In the genomic region with DNA sequence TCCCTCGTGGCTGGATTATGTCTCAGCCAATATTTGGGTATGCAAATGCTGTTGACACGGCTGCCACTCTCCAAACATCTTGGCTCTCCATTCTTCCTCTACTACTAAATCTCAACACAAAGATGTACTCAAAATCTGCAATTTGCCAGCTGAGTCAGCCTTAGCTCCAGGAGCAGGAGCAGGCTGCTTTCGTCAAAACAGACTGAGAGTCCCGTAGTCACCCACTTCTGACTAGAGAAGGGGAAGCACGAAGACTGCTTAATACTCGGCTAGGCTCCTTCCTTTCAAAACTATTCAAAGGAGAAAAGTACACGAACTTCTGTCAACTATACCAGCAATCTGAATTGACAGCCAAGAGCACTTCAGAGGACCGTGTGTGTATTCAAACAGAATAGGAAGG, we compare ENCODE assay signal across 10 mouse cellular contexts. TPM values are rescaled to one million over a fixed set of nuclear protein-coding genes. Genes with fewer than 3 reads are reported as not detected.
A peak's percentile ranks its signal among the peaks of the same experiment; 100 is the strongest.
DNase-seq lines count a peak whose midpoint lies in the region; ATAC-seq and TF ChIP-seq lines count a peak whose summit lies in the region.
"Had no signal": no experiment of that assay in that cellular context is flagged by ENCODE, and none has a peak within 500 bp of the region (broad histone marks: within the 10 kb centered on the region; RNA-seq: fewer than 3 reads in every experiment).

No protein-coding gene starts in this region.

- H3K4me1 ChIP-seq in kidney, embryonic 14.5 days (ENCODE audit: control insufficient read depth, insufficient read depth, low read length), result peaks cover 41% of the 10 kb centered on the region
- peaks cover 2% of the 10 kb centered on the region; the same call in 1 of the 2 replicates for H3K4me1 ChIP-seq in embryonic facial prominence, embryonic 11.5 days (ENCODE audit: control insufficient read depth, insufficient read depth, low read length)
- H3K4me1 ChIP-seq in intestine, postnatal 0 days (replicated peaks; ENCODE audit: control insufficient read depth, insufficient read depth, low read length), result peaks cover 16% of the 10 kb centered on the region
- H3K4me1 ChIP-seq in midbrain, embryonic 15.5 days, result peaks cover 47% of the 10 kb centered on the region

- no peaks in the 10 kb centered on the region for H3K36me3 ChIP-seq in kidney, embryonic 14.5 days (ENCODE audit: control insufficient read depth, insufficient read depth, low read length)
- no peaks in the 10 kb centered on the region for H3K36me3 ChIP-seq in embryonic facial prominence, embryonic 11.5 days (replicated peaks; ENCODE audit: control insufficient read depth, insufficient read depth, low read depth, low read length)
- no peaks in the 10 kb centered on the region for H3K36me3 ChIP-seq in intestine, postnatal 0 days (ENCODE audit: control insufficient read depth, insufficient read depth)
- no peaks in the 10 kb centered on the region for H3K36me3 ChIP-seq in midbrain, embryonic 15.5 days (replicated peaks)

- H3K4me2 ChIP-seq in kidney, embryonic 14.5 days (replicated peaks; ENCODE audit: low read depth, low read length), result peak overlapping the region; percentile 79
- peak overlapping the region; percentile 82 for H3K4me2 ChIP-seq in embryonic facial prominence, embryonic 11.5 days (ENCODE audit: low read depth, low read length)
- peak overlapping the region; percentile 85 for H3K4me2 ChIP-seq in intestine, postnatal 0 days (replicated peaks; ENCODE audit: low read depth)
- peak overlapping the region; percentile 65 for H3K4me2 ChIP-seq in midbrain, embryonic 15.5 days

- H3K9me3 ChIP-seq in kidney, embryonic 14.5 days (ENCODE audit: control insufficient read depth, low read length), result no peaks in the 10 kb centered on the region
- no peaks in the 10 kb centered on the region for H3K9me3 ChIP-seq in embryonic facial prominence, embryonic 11.5 days (replicated peaks; ENCODE audit: control insufficient read depth, low read length)
- H3K9me3 ChIP-seq in intestine, postnatal 0 days (ENCODE audit: control insufficient read depth), result no peaks in the 10 kb centered on the region
- no peaks in the 10 kb centered on the region for H3K9me3 ChIP-seq in midbrain, embryonic 15.5 days
- H3K9me3 ChIP-seq: G1E had no signal

- 34% methylated on average over 8 of the region's 8 CpGs for WGBS in kidney, embryonic 14.5 days
- WGBS in embryonic facial prominence, embryonic 11.5 days, result 38% methylated on average over 8 of the region's 8 CpGs
- WGBS in intestine, postnatal 0 days, result 22% methylated on average over 8 of the region's 8 CpGs
- 7% methylated on average over 8 of the region's 8 CpGs for WGBS in midbrain, embryonic 15.5 days

- peak overlapping the region; percentile 94; the same call in 1 of the 2 replicates for H3K9ac ChIP-seq in kidney, embryonic 14.5 days (ENCODE audit: low read depth, low read length)
- 0 out of 2 replicates have a peak overlapping the region, but pooled peaks have one; percentile 22 for H3K9ac ChIP-seq in embryonic facial prominence, embryonic 11.5 days (replicated peaks; ENCODE audit: low read length)
- peak overlapping the region; percentile 97; the same call in 1 of the 2 replicates for H3K9ac ChIP-seq in intestine, postnatal 0 days (ENCODE audit: low read depth, low read length)
- no peak overlapping the region; the same call in 1 of the 2 replicates for H3K9ac ChIP-seq in midbrain, embryonic 15.5 days

- no peak for TF ChIP-seq CTCF in intestine, postnatal 0 days (IDR thresholded peaks at IDR 0.05; ENCODE audit: low read depth)

- peak overlapping the region; percentile 95 for H3K4me3 ChIP-seq in kidney, embryonic 14.5 days (ENCODE audit: low read length)
- peak overlapping the region; percentile 95 for H3K4me3 ChIP-seq in embryonic facial prominence, embryonic 11.5 days (ENCODE audit: low read depth, low read length)
- peak overlapping the region; percentile 96 for H3K4me3 ChIP-seq in intestine, postnatal 0 days (ENCODE audit: low read depth, low read length)
- H3K4me3 ChIP-seq in midbrain, embryonic 15.5 days, result peak overlapping the region; percentile 78

- no peaks in the 10 kb centered on the region for H3K27me3 ChIP-seq in kidney, embryonic 14.5 days (ENCODE audit: control insufficient read depth, insufficient read depth, low read length)
- no peaks in the 10 kb centered on the region for H3K27me3 ChIP-seq in embryonic facial prominence, embryonic 11.5 days (ENCODE audit: control insufficient read depth, insufficient read depth, low read length)
- no peaks in the 10 kb centered on the region for H3K27me3 ChIP-seq in intestine, postnatal 0 days (replicated peaks; ENCODE audit: control insufficient read depth, insufficient read depth, low read length)
- no peaks in the 10 kb centered on the region for H3K27me3 ChIP-seq in midbrain, embryonic 15.5 days (replicated peaks)

- ATAC-seq in kidney, embryonic 14.5 days (ENCODE audit: low FRiP score, low TSS enrichment), result no peak
- no peak for ATAC-seq in embryonic facial prominence, embryonic 11.5 days (replicated peaks; ENCODE audit: insufficient number of reproducible peaks, low FRiP score, low TSS enrichment, low read depth)
- ATAC-seq in intestine, postnatal 0 days, result no peak
- ATAC-seq in midbrain, embryonic 15.5 days (replicated peaks), result no peak
- ATAC-seq in megakaryocyte progenitor cell, adult 5-6 weeks (replicated peaks; ENCODE audit: poor library complexity), result no peak

- no peak overlapping the region for H3K27ac ChIP-seq in kidney, embryonic 14.5 days (ENCODE audit: low read depth, low read length)
- H3K27ac ChIP-seq in embryonic facial prominence, embryonic 11.5 days (replicated peaks; ENCODE audit: low read depth, low read length), result no peak overlapping the region
- 0 out of 2 replicates have a peak overlapping the region, but pooled peaks have one; percentile 95 for H3K27ac ChIP-seq in intestine, postnatal 0 days (ENCODE audit: low read depth, low read length)
- H3K27ac ChIP-seq in midbrain, embryonic 15.5 days, result no peak overlapping the region

- no peak for DNase-seq in kidney, adult 11 months
- peak; percentile 45 for DNase-seq in embryonic facial prominence, embryonic 11.5 days (ENCODE audit: low spot score)
- no peak for DNase-seq in cerebellum, postnatal 10 days
- no peak for DNase-seq in spleen, postnatal 10 days (ENCODE audit: low spot score in 2 of 2)

RNA-seq across cellular contexts. Expression of a gene that starts 2.1 kb away (rescaled TPM):
- 59.9 and 62.8 TPM in 2 replicates for polyA plus RNA-seq in kidney, embryonic 14.5 days (2014; fragmentation: Nextera tagmentation; extraction: Ambion mirVana)
- 44.7 and 45.7 TPM in 2 replicates for polyA plus RNA-seq in embryonic facial prominence, embryonic 11.5 days (2014; fragmentation: Nextera tagmentation; extraction: Ambion mirVana)
- 34.9 and 35.9 TPM in 2 replicates for polyA plus RNA-seq in intestine, postnatal 0 days (2015; fragmentation: Nextera tagmentation; extraction: Ambion mirVana)
- 17.9 and 22.2 TPM in 2 replicates for polyA plus RNA-seq in midbrain, embryonic 15.5 days (2015; fragmentation: Nextera tagmentation; extraction: Ambion mirVana)
- 196 and 217 TPM in 2 replicates for total RNA-seq in megakaryocyte progenitor cell, adult 5-6 weeks (2015)
- total RNA-seq in megakaryocyte progenitor cell, adult 5-6 weeks (2017), result 196 and 233 TPM in 2 replicates

RNA-seq across cellular contexts. Expression of a gene that starts 42.6 kb away (rescaled TPM):
- 6.0 and 6.3 TPM in 2 replicates for polyA plus RNA-seq in kidney, embryonic 14.5 days (2014; fragmentation: Nextera tagmentation; extraction: Ambion mirVana)
- polyA plus RNA-seq in embryonic facial prominence, embryonic 11.5 days (2014; fragmentation: Nextera tagmentation; extraction: Ambion mirVana), result 6.5 and 7.3 TPM in 2 replicates
- polyA plus RNA-seq in intestine, postnatal 0 days (2015; fragmentation: Nextera tagmentation; extraction: Ambion mirVana), result 0.54 and 0.80 TPM in 2 replicates
- 15.5 and 17.8 TPM in 2 replicates for polyA plus RNA-seq in midbrain, embryonic 15.5 days (2015; fragmentation: Nextera tagmentation; extraction: Ambion mirVana)
- total RNA-seq in megakaryocyte progenitor cell, adult 5-6 weeks (2015), result 6.4 and 7.9 TPM in 2 replicates
- 4.0 and 5.7 TPM in 2 replicates for total RNA-seq in megakaryocyte progenitor cell, adult 5-6 weeks (2017)
- total RNA-seq: gastrocnemius, adult 18-20 months had no signal

RNA-seq across cellular contexts. Expression of a gene that starts 57.4 kb away (rescaled TPM):
- polyA plus RNA-seq in kidney, embryonic 14.5 days (2014; fragmentation: Nextera tagmentation; extraction: Ambion mirVana), result 51.7 and 67.9 TPM in 2 replicates
- 63.6 and 66.9 TPM in 2 replicates for polyA plus RNA-seq in embryonic facial prominence, embryonic 11.5 days (2014; fragmentation: Nextera tagmentation; extraction: Ambion mirVana)
- 26.4 and 27.1 TPM in 2 replicates for polyA plus RNA-seq in intestine, postnatal 0 days (2015; fragmentation: Nextera tagmentation; extraction: Ambion mirVana)
- polyA plus RNA-seq in midbrain, embryonic 15.5 days (2015; fragmentation: Nextera tagmentation; extraction: Ambion mirVana), result 50.7 and 53.6 TPM in 2 replicates
- total RNA-seq in megakaryocyte progenitor cell, adult 5-6 weeks (2015), result 36.9 and 37.6 TPM in 2 replicates
- 29.7 and 34.0 TPM in 2 replicates for total RNA-seq in megakaryocyte progenitor cell, adult 5-6 weeks (2017)
